Mouse (Mus musculus) heart, adult 8-10 months (tissue): ENCODE results near the gene Mfn1. TPM values are rescaled to one million over a fixed set of nuclear protein-coding genes. Genes with fewer than 3 reads are reported as not detected.

Source experiments
- DNase-seq: peaks from one replicate; pipeline ENCODE4 v3.0.0; 2022; ENCODE audit warnings: low spot score
- total RNA-seq, 4 experiments: library from RNA; stranded (reverse); gene quantifications; 2 replicates each; pipeline ENCODE4 v1.2.4; 2022

Gene Mfn1
- total RNA-seq = 100 to 1,000 TPM; 446 to 480 (median 447) TPM

DNA sequence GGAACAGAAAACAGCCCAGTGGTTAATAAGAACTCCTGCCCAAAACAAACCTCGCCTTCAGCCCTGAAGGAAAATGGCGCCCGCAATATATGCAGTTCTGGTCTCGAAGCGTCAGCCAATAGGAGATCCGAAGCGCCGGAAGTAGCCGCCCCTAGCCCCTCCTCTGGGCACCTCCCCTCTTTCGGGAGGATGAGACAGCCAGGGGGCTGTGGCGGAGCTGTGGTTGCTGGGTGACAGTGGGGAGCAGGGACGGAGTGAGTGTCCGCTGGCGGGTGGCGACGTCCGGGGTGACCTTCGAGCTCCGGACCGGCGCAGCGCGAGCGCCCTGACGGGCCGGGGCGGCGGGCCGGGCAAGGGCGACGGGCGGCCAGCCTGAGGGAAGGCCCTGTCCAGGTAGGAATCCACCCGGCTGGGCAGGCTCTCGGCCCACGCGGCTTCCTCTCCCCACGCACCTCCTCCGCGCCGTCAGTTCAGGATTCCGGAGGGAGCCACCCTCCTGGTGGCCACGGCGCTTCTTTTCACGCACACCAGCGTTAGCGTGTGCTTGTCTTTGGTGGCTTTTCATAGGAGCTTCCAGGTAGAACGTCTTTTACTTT is at the start of gene Mfn1:
TSS of gene Mfn1 (plus strand) at position 163 of the 596 bp plus-strand sequence.
- peak; percentile 97 for DNase-seq

DNA sequence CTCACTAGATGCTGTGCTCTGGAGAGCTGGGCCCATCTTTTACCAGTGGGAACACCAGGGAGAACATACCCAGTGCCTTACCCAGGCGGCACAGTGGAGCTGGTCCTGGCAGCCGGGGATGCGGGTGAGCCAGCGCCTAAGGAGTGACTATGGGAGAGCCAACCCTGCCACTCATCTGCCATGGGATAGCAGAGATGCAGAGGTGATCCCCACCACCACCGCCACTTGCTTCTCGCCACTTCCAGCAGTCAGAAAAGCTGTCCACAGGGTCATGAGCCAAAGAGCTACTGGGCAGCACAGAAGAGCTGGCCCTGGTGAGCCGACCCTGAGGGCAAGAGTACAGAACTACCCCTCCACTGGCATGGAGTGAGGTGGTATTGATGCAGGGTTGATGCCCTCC is 49.3 kb upstream of the Mfn1 start:
- DNase-seq = no peak

DNA sequence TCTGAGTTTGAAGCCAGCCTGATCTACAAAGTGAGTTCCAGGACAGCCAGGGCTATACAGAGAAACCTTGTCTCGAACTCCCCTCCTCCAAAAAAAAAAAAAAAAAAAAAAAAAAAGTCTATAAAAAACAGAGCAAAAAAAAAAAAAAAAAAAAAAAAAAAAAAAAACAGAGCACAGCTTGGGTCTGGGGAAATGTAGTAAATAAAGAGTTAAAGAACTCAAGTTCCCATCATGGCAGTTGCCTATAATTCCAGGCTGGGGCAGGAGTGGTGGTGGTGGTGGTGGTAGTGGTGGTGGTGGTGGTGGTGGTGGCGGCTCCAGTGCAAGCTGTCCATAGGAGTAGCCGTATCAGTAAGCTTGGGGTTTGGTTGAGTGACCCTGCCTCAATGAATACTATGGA is 46.2 kb upstream of the Mfn1 start:
- no peak for DNase-seq

DNA sequence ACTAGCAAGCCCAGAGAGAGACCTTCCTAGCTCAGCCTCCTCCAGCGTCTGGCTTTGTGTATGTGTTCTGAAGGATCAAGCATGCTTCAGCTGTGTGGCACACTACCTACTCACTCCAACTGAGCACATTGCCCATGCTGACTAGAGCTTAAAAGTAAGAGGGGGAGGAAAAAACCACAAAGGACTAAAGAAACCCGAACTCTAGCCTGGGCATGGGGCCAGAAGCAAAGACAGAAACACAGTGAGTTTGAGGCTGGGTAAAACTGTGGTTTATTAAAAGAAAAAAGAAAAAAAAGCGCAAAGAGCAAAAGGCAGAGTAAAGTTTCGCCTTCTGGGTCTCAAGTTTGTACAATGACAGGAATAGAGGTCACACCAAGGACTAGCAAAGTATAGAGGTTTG is 42.7 kb upstream of the Mfn1 start:
- no peak for DNase-seq

DNA sequence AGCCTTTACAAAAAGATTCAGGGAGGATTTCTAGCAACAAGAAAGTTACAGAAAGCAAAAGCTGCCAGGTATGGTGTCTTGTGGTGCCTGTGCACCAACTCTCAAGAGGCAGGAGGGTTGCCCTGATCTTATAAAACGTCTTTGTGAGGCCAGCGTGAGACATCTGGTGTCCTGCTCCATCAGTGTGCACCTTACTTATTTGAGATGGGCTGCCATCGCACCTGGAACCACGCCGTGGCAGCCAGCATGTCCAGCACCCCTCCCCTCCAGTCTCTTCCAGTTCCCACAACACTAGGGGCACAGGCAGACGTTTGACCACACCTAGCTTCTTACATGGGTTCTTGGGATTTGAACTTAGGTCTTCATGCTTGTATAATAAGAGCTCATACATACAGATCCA is 41.1 kb upstream of the Mfn1 start:
- DNase-seq = no peak

DNA sequence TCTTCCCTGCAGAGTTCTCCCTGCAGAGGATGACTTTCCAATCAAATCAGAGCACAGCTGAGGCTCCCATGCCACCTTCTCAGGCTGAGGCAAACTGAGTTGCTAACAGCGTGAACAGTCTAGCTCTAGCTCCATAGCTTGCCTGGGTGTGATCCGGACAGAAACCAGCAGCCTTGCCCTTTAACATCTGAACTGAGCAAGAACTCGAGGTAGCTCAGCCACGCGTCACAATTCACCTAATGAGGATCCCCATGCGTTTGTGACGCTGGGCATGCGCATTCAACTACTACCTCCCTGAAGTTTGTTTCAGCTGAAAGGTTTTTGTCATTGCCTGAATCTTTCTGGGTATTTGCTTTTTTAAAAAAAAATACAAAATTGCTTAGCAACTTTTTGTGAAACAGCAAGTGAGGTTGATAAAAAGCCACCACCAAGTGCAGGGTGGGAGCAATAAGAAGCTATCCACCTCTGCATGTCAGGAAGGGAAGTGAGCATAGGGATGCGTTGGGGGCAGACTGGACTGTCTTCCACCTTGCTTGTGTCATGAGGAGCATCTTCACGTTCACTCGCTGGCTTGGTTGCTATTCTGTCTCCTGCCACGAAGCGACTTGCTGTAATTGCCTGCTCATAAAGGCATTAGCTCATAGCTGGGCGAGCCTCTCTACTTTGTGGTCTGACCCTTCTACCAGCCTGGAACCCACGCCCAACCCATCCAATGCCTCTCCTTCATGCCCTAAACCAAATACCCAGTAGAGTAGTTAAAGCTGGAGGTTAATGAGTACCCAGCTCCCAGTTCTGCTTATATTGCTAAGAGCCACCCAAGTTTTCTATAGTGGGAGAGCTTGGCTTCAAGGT is 39.0 kb upstream of the Mfn1 start:
- no peak for DNase-seq

DNA sequence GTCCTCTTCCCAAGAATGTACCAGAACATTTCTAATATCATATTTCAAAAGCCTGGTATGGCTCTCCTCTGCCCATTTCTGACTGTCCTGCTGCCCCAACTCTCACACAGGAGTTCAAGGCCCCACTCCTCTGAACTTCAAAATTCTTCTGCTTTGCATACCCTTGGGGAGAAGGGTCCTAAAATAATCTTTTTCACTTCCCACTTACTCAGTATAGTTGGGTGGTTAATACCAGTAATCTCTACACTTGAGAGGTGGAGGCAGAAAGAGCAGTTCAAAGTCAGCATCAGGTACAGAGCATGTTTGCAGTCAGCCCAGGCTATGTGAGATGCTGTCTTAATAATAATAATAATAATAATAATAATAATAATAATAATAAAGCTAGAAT is 38.3 kb upstream of the Mfn1 start:
- DNase-seq = no peak

DNA sequence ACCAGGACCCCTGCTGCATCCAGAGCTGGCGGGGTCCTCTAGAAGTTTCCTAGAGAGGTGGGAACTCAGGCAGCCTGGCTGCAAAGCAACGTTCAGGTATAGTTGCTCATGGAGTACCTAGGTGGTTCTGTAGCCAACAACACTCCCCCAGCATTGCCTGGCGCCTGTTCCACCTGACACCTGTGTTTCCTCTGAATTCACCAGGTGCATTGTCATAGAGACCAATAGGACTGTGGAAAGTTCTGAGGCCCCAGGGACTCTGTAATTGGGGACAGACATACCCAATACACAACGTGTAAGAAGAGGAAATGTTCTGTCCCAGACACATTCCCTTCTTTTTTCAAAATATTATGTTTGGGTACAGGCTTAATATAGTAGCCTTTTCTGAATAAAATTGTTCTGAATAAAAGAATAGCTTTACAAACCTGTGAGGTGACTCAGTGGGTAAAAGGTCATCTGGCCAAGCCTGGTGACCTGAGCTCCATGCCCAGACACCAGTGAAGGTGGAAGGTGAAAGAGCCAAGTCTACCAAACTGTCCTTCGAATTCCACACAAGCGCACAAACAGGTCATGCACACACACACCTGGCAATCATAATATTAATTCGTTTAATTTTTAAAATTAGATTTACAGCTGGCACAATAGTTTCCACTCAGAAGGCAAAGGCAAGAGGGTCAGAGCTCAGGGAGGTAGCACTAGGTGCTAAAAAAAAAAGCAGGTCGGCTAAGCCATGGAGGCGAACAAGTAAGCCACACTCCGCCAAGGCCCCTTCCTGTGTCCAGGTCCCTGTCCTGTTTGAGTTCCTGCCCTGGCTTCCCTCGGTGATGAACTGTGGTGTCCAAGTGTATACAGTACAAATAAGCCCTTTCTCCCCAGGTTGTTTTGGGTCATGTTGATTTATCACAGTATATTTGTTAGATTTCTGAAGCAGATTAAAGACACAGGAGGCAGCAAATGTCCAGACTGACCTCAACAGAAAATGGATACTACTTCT is 36.9 kb upstream of the Mfn1 start, which contains the start of gene Kcnmb3:
TSS of gene Kcnmb3 (minus strand) at position 135 of the 994 bp plus-strand sequence.
- no peak for DNase-seq

DNA sequence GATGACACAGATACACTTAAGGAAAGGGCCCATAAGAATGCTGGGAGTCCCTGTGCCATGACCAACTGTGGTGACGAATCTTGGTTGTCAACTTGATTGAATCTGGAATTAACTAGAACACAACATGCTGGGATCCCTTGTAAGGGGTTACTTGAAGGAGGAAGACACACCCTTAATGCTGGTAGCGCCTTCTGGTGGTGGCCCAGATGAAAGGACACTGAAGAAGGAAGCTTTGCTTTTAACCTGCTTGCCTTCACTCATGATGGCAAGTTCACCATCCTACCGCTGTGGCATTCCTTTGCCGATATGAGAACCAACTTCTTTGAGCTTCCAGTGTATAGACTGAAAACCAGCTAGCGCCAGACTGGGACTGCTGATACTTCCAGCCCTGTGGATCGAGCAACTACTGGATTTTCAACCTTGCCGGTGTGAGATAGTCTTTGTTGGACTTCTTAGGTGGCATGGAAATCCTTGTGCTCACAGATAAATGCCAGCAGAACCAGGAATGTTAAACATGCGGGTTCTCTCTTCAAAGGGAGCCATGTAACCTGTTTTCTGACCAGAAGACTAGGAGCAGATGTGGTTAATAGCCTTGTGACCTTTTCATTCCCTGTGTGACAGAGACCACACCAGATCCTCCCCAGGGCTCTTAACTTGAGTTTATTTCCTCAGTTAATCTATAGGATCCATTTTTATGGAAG is 34.7 kb upstream of the Mfn1 start:
- no peak for DNase-seq

DNA sequence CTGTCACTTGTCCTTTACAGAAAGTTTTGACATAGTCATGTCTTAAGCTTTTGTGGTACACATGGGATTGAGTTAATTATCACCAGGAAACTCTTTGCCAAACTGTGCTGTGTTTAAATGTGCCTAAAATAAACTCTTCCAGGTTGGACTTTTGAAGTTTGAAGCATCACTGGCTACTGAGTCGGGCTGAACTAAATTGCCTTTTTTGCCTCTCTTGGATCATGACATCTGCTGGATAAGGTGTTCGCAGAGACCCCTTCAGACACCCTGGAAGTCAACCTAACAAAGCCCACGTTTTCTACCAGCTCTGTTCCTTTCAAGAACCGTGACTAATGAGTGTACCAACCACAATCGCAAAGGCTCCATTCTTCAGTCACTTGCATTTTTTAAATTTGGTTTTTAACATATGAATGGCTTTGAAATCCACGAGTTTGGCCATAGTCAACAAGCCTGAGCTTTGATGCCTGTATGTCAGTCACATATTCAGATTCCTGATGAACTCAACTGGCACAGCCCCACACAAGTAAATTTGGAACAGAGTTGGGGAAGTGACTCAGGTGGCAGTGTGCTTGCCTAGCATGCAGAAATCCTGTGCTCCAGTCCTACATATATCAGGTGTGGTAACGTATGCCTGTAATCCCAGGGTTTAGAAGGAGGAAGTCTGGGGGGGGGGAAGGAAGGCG is 34.0 kb upstream of the Mfn1 start:
- DNase-seq = no peak

DNA sequence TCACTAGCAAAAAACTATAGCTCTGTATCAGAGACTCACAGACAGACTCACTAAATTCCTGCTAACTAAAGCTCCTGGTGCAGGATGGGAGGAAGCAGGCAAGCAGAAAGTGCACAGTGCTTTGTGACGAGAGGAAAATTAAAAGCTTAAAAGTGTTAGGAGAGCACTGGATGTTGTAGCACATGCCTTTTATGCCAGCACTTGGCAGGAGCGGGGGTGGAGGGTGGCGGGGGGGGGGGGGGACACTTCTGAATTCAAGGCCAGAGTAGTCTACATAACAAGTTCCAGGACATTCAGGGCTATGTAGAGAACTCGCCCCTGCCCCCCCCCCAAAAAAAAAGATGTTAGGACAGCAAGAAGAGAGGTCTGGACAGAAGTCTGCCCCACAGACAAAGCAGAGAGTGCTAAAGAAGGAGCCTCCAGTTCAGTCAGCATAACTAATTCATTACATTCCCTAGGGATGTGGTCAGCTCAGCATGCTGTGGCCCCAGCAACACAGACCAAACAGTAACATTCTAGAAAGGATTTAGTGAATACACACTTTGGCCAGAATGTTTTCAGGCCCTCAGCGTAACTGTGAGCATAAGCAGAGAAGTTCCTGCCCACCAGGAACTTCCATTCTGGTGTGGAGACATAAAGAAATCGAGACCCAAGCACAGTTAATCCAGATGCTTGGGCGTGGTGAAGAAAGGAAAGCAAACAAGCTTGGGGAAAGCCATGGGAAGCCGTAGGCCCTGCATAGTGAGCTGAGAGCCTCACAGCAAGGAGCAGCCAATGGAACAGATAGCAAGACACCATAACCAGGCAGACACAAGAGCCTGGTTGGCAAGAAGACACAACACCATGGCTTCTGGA is 33.2 kb upstream of the Mfn1 start:
- no peak for DNase-seq

DNA sequence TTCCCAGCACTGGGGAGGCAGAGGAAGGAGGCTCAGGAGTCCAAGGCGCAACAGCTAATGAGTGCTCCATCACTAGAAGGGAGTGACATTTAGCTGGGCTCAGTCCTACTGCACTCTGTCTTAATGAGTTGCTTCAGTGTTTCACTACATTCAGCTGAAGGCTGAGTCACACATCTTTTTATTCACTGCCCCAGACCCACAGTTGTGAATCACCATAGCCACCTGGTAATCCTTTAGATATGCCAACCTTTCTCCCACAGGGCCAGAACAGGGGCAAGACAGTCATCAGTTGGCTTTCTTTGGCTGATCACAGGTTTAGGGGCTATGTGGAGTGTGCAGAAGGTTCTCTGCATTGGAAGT is 32.6 kb upstream of the Mfn1 start:
- no peak for DNase-seq

DNA sequence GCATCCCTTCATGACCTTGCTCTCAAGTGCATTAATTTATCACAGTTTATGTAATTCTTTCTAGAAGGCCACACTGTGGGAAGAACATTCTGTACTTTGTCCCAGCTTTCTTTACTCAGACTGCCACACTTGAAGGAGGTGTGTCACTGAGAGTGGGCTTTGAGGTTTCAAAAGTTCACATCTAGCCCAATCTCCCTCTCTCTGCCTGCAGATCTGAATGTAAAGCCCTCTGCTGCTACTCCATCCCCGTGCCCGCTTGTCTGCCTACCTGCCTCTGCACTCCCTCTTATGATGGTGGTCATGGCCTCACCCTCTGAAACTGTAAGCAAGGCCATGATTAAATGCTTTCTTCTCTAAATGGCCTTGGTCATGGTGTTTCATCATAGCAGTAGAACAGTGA is 28.9 kb upstream of the Mfn1 start:
- no peak for DNase-seq

DNA sequence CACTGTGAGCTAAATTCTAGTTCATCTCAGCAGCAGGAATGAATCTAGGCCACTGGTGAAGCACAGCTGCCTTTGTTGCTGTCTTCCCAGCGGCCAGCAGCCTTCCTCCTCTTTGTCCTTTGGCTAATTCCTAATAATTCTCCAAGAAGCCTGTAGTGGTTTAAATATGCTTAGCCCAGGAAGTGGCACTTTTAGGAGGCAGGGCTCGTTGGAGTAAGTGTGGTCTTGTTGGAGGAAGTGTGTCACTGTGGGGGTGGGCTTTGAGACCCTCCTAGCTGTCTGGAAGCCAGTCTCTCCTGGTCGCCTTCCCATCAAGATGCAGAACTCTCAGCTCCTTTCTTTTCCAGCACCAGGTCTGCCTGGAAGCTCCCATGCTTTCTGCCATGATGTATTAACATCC is 23.4 kb upstream of the Mfn1 start:
- DNase-seq = no peak

DNA sequence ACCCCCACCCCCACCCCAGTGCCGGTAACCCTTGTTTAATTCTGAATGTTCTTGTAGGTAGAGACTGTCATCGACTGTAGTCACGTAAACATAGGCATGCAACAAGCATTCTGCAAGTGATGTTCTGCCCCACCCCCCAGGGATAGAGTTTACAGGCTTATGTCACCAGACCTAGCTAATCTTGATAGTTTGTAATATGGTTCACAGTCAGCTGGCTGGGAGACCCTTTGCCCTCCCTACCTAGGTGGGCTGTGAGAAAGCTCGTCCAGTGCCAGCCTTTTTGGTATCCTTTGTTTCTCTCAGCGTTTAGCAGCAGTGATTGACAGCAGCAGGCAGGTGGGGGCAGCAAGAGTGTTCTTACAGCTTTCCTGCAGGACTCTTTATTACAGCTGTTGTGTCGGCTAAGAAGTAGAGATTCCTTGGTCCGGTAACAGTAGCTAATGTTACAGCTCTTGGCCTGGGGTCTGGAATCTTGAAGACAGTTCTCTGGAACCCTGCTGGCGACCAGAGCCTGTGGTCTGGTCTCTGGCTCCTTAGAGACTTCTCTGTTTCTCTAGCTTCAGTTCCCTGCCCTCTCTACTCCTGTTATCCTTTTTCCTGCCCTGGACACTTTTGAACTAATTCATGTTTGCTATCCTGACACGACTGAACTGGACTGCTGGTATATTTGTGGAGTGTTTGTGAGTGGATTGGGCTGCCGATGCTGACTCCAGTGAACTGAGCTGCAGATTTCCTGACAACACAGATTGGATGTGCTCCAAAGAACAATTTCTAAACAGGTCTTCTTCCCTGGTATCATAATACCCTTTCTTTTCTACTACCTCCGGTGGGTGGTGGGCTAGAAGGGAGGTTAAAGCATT is 22.7 kb upstream of the Mfn1 start:
- DNase-seq = no peak

DNA sequence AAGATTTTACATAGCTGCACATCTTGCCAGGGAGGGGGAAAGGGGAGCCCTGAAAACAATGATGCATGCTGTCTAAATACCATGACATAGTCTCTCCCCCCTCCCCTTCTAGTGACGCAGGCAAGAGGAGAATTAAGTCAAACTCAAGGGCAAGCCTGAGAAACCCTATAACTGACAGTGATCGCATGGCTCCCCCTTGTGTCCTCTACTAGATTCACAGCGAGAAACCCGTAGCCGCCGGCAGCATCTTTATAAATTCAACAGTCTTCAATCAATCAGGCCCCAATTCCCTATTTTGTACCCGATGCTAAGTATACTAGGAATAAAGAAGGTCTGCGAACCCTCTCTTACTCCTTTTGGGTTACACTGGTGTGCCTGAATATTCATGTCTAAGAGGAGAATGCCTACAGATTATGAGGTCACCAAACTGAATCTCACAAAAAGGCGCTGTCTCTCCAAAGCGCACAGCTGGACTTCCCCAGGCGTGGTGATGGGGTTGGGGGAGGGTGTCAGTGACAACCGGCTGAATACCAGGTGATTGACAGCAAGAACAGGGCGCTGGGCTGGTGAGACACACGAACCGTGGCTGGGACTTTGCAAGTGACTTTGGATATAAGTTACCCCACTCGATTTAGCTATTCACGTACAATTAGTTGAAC is 20.5 kb upstream of the Mfn1 start:
- peak; percentile 72 for DNase-seq

DNA sequence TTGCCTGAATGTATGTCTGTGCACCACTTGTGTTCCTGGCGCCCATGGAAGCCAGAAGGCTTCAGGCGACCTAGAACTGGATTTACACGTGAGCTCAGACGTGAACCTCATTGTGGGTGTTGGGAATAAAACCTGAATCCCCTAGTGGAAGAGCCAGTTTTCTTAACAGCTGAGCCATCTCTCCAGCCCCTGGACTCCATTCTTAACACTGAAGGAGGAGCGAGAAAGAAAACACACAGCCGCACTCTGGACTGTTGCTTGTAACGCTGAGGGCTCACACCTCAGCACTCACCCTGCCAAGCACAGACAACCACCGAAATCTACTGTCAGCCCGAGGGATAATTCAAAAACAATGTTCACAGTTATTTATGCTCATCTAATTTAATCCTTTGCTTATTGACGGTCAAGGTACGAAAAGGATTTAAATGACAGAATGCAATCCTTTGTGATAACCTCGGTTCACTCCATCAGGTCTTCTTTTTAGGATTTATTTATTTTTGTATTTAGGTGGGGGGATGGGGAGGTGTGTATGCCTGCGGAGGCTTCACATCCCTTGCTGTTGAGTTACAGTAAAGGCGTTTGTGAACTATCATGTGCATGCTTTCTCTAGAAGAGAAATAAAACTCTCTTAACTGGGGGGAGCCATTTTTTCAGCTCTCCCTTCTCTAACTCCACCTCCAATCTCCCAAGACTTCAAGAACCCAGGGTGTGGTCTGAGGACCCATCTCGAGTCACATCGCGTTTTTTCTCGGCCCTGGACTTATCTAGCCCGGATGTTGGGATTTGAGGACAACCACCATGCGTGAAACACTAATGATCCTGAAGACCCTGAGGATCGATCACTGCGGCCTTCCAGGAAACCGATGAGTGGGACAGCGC is 19.5 kb upstream of the Mfn1 start, which contains the start of gene Zfp639:
TSS of gene Zfp639 (plus strand) at position 764 of the 879 bp plus-strand sequence.
- DNase-seq = peak; percentile 6
